Mouse (Mus musculus) thymus, postnatal 10 days (tissue): ENCODE results near the gene Rprd1b.
A peak's percentile ranks its signal among the peaks of the same experiment; 100 is the strongest.

Experiments used
- DNase-seq, 2 experiments: peaks; one replicate each; pipeline ENCODE4 v3.0.0; 2021; ENCODE audit warnings: low spot score in 2 of 2

Rprd1b gene

GRCm38 (mm10) chr2:158146223-158146622 is 117.9 kb downstream of the Rprd1b start, which contains the start of gene Tgm2:
Gene Tgm2 (minus strand): TSS chr2:158146436.
- DNase-seq: peak; percentile 53 to 84

- no peak for DNase-seq
Observed at GRCm38 (mm10) chr2:158146971-158147370, 118.7 kb downstream of the Rprd1b start.

- no peak for DNase-seq
Observed at GRCm38 (mm10) chr2:158151077-158151476, 122.8 kb downstream of the Rprd1b start.

DNA sequence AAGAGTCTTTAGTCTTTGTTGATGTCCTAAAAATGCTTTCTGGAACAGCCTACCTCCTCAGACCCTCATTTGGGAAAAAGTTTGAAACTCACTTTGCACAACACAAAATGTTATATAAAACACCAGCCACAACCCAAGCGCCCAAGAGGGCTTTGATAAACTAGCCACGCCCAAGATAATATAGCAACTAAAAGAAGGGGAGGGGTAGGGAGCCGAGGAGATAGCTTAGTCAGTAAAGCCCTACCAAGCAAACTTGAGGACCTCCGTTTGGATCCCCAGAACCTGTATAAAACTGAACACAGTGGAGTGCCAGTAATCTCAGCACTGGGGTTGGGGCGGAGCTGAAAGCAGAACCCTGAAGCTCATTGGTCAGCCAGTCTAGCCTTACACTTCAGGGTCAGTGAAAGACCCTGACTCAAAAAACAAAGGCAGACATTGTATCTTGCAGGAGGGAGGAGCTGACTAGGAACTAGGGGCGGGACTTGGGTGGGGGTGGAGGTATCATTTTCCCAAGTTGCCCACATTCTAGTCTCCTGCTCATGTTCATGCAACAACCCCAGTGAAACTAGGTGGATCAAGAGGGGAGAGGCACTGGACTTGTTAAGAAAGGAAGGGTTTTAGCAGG is 124.5 kb downstream of the Rprd1b start:
- DNase-seq: no peak

- DNase-seq: no peak
Observed at GRCm38 (mm10) chr2:158153728-158154343, 125.5 kb downstream of the Rprd1b start.

DNA sequence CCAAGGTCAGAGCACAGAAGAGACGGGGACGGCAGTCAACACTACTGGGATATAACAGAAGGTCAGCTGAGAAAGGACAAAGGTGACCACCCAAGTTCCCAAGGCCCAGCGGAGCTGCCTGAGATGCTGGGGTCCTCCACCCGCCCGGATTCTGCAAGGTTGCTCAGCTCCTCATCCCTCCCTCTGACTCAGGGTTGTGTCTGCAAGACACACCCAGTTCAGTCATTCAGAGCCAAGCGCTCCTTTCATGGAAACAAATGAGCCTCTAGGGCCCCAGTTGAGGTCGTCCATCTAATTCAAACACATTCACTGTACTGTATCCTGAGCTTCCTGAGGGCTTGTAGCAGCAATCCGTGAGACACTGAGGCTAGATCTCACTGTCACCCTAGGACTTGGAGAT is 126.3 kb downstream of the Rprd1b start:
- no peak for DNase-seq

GRCm38 (mm10) chr2:158155101-158155500 is 126.8 kb downstream of the Rprd1b start:
- no peak for DNase-seq

- no peak for DNase-seq
Observed at GRCm38 (mm10) chr2:158155615-158156014, 127.3 kb downstream of the Rprd1b start.

DNA sequence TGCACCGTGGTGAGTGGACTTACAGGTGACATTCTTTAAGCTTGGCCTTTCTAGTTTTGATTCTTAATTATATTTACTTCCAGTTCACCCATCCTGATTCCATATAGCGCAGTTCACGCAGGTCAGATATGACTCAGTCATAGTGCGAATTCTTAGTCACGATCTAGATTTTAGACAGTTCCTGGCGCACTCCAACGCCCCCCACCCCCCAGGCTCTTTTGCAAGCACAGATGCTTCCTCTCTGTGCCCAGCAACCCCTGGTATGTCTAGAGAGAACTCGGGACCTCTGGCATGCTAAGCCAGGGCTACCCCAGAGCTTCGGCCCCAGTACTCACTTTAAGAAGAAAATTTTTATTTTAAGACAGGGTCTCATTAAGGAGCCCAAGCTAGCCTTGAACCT is 128.2 kb downstream of the Rprd1b start:
- no peak for DNase-seq

GRCm38 (mm10) chr2:158157654-158158053 is 129.4 kb downstream of the Rprd1b start:
- no peak for DNase-seq

- peak; percentile 14 to 17 for DNase-seq
Observed at GRCm38 (mm10) chr2:158159376-158160235, 131.3 kb downstream of the Rprd1b start.

GRCm38 (mm10) chr2:158161761-158162160 is 133.5 kb downstream of the Rprd1b start:
- no peak for DNase-seq

DNA sequence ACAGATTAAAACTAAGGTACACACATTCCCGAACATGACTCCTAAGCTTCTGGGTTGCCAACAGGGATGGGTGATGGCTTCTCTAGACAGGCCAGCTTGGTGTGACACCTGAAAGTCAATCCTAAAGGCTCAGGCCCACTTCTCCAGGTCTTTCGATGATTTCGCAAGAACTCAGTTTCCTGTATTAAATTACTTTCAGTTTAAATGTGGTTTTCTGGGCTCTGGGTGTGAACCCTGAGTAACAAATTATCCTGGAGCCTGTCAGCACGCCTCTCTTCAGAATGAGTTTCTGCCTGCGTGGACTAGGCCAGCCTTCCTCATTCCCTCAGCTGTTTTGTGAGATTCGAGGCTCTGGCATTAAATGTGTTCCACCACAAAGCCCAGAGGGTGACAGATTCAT is 134.7 kb downstream of the Rprd1b start:
- DNase-seq: no peak

- DNase-seq: no peak
Observed at GRCm38 (mm10) chr2:158165776-158166175, 137.5 kb downstream of the Rprd1b start.

GRCm38 (mm10) chr2:158166628-158167027 is 138.3 kb downstream of the Rprd1b start:
- peak; percentile 56 to 60 for DNase-seq

- no peak for DNase-seq
Observed at GRCm38 (mm10) chr2:158167496-158168205, 139.4 kb downstream of the Rprd1b start.

- no peak for DNase-seq
Observed at GRCm38 (mm10) chr2:158168741-158169211, 140.5 kb downstream of the Rprd1b start.

- no peak for DNase-seq
Observed at GRCm38 (mm10) chr2:158169351-158169750, 141.1 kb downstream of the Rprd1b start.

- DNase-seq: no peak
Observed at GRCm38 (mm10) chr2:158169771-158170170, 141.5 kb downstream of the Rprd1b start.

GRCm38 (mm10) chr2:158170394-158170793 is 142.1 kb downstream of the Rprd1b start:
- DNase-seq: no peak

DNA sequence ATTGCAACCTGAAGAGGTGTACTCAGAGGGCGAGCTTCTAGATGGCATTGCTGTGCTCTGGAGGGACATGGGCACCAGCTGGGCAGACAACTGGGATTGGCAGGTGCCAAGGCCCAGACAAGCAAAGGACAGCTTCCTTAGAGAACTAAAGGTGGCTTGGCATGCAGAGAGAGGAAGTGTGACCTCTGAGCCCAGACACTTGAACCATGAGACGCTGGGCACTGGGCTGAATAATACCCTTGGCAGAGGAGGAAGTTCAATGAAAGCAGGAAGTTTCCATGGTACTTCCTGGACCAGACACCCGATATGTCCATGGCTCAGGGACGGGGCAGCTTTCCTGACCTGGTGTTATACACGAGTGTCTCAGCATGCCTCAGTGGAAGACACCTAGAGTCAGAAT is 146.1 kb downstream of the Rprd1b start:
- DNase-seq: no peak

DNA sequence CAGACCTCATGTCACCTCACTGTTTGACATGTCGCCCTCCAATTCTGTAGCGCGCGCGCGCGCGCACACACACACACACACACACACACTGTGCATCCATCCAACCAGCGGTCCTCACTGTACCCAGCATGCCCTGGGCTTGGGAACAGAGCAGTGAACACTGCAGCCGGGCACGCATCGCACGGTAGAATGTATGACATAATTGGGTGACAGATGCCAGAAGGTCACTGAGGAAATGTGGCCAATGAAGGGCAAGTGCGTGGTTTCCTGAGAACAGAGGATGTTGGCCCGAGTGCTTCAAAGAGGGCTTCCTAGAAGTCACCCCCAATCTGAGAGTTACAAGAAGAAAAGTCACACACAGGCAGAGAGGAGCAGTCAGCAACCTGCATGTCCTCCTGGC is 146.7 kb downstream of the Rprd1b start:
- no peak for DNase-seq
